Mouse (Mus musculus): ENCODE data around the gene Gm28038.

The Gm28038 gene

GRCm38 (mm10) chr2:30256616-30257350 is 24.1 kb upstream of the Gm28038 start:
- no peak for DNase-seq (ENCODE audit: low read depth, low spot score)

- no peak for DNase-seq (ENCODE audit: low read depth, low spot score)
Observed at GRCm38 (mm10) chr2:30257699-30258460, 23.0 kb upstream of the Gm28038 start.

GRCm38 (mm10) chr2:30258600-30258999 is 22.2 kb upstream of the Gm28038 start:
- no peak for DNase-seq (ENCODE audit: low read depth, low spot score)

GRCm38 (mm10) chr2:30259131-30260064 is 21.4 kb upstream of the Gm28038 start:
- DNase-seq (ENCODE audit: low read depth, low spot score), result no peak

GRCm38 (mm10) chr2:30261064-30261736 is 19.6 kb upstream of the Gm28038 start:
- DNase-seq (ENCODE audit: low read depth, low spot score), result no peak

GRCm38 (mm10) chr2:30261921-30262839 is 18.7 kb upstream of the Gm28038 start:
- no peak for DNase-seq (ENCODE audit: low read depth, low spot score)

GRCm38 (mm10) chr2:30262840-30263441 is 17.9 kb upstream of the Gm28038 start:
- no peak for DNase-seq (ENCODE audit: low read depth, low spot score)

- DNase-seq (ENCODE audit: low read depth, low spot score), result no peak
Observed at GRCm38 (mm10) chr2:30263811-30264210, 17.0 kb upstream of the Gm28038 start.

- no peak for DNase-seq (ENCODE audit: low read depth, low spot score)
Observed at GRCm38 (mm10) chr2:30264671-30265519, 15.9 kb upstream of the Gm28038 start.

- no peak for DNase-seq (ENCODE audit: low read depth, low spot score)
Observed at GRCm38 (mm10) chr2:30265767-30266253, 15.0 kb upstream of the Gm28038 start, which contains the start of gene Phyhd1. Gene Phyhd1, plus strand, starts transcription at chr2:30266203.

GRCm38 (mm10) chr2:30266392-30266941 is 14.4 kb upstream of the Gm28038 start:
- no peak for DNase-seq (ENCODE audit: low read depth, low spot score)

GRCm38 (mm10) chr2:30267466-30267865 is 13.4 kb upstream of the Gm28038 start:
- no peak for DNase-seq (ENCODE audit: low read depth, low spot score)

- DNase-seq (ENCODE audit: low read depth, low spot score), result no peak
Observed at GRCm38 (mm10) chr2:30268371-30268770, 12.5 kb upstream of the Gm28038 start.

- DNase-seq (ENCODE audit: low read depth, low spot score), result no peak
Observed at GRCm38 (mm10) chr2:30269241-30269990, 11.4 kb upstream of the Gm28038 start.

- DNase-seq (ENCODE audit: low read depth, low spot score), result no peak
Observed at GRCm38 (mm10) chr2:30270134-30270533, 10.7 kb upstream of the Gm28038 start.

GRCm38 (mm10) chr2:30281651-30282050 is 808 bp downstream of the Gm28038 start:
- DNase-seq (ENCODE audit: low read depth, low spot score), result no peak

- no peak for DNase-seq (ENCODE audit: low read depth, low spot score)
Observed at GRCm38 (mm10) chr2:30283193-30283592, 2.4 kb downstream of the Gm28038 start.

GRCm38 (mm10) chr2:30285004-30285403 is 4.2 kb downstream of the Gm28038 start:
- DNase-seq (ENCODE audit: low read depth, low spot score), result no peak

Data from brain, embryonic 18.5 days (tissue).